Mouse (Mus musculus) CH12.LX (cell line): ENCODE data around the gene Rccd1. TPM values are rescaled to one million over a fixed set of nuclear protein-coding genes. Genes with fewer than 3 reads are reported as not detected.

Experiments
- DNase-seq: peaks from one replicate; pipeline ENCODE4 v3.0.0-alpha.2; 2013; ENCODE audit errors: extremely low read depth
- H3K27ac ChIP-seq: 2 replicates; pipeline ENCODE4 v1.5.1; 2012; ENCODE audit warnings: low read depth, mild to moderate bottlenecking, control low read depth, moderate library complexity; ENCODE audit not compliant: insufficient read depth
- H3K27me3 ChIP-seq: replicated peaks from 2 replicates; pipeline ENCODE3; 2012; ENCODE audit warnings: inconsistent platforms
- H3K36me3 ChIP-seq, 2 experiments: replicated peaks in 1 of 2; 2 replicates each; pipeline versions ENCODE3 to v1.6.1; 2012; ENCODE audit warnings: inconsistent platforms in 1 of 2, low read length in 1 of 2, mild to moderate bottlenecking in 1 of 2, mixed read lengths in 1 of 2, moderate library complexity in 1 of 2; ENCODE audit not compliant: control insufficient read depth in 1 of 2, insufficient read depth in 1 of 2
- H3K4me1 ChIP-seq, 2 experiments: 2 replicates each; pipeline ENCODE4 v1.6.1; 2012; ENCODE audit warnings: inconsistent platforms in 1 of 2, moderate library complexity in 1 of 2; ENCODE audit not compliant: insufficient read depth in 2 of 2, control insufficient read depth in 1 of 2
- H3K4me2 ChIP-seq: 2 replicates; pipeline ENCODE4 v1.6.1; 2012; ENCODE audit warnings: low read depth, mild to moderate bottlenecking, control low read depth; ENCODE audit not compliant: poor library complexity, insufficient read depth, severe bottlenecking
- H3K4me3 ChIP-seq, 3 experiments: fragments of 150-350 bp in 1 of 3; sonication (generic) in 1 of 3; replicated peaks in 1 of 3; 2 replicates each; pipeline versions ENCODE3 to v1.5.1; 2011 to 2012; ENCODE audit warnings: low read depth in 2 of 3, low read length in 2 of 3, mild to moderate bottlenecking in 2 of 3, moderate library complexity in 2 of 3, control low read depth in 1 of 3, improper control_type of control experiment in 1 of 3, inconsistent platforms in 1 of 3, mixed read lengths in 1 of 3; ENCODE audit not compliant: poor library complexity in 1 of 3
- H3K79me2 ChIP-seq: replicated peaks from 2 replicates; pipeline ENCODE4 v1.6.1; 2012; ENCODE audit warnings: mild to moderate bottlenecking, moderate library complexity; ENCODE audit not compliant: control insufficient read depth, poor library complexity, insufficient read depth, severe bottlenecking; ENCODE audit errors: extremely low read depth
- H3K9ac ChIP-seq: 2 replicates; pipeline ENCODE4 v1.6.1; 2012; ENCODE audit warnings: low read depth, mild to moderate bottlenecking, control low read depth, moderate library complexity; ENCODE audit not compliant: insufficient read depth
- H3K9me3 ChIP-seq: replicated peaks from 2 replicates; pipeline ENCODE3; 2012; ENCODE audit warnings: low read length, inconsistent platforms, mixed read lengths
- CHD1 ChIP-seq: IDR thresholded peaks from 2 replicates; pipeline ENCODE4 v1.6.1; 2012; ENCODE audit warnings: low read depth, low read length, improper control_type of control experiment, inconsistent platforms
- CTCF ChIP-seq, 2 experiments: IDR thresholded peaks in 1 of 2; conservative IDR thresholded peaks in 1 of 2; 2 replicates each; pipeline ENCODE4 v1.5.1; 2011 to 2012; ENCODE audit warnings: low read depth in 2 of 2, low read length in 2 of 2, improper control_type of control experiment in 1 of 2, inconsistent platforms in 1 of 2, mild to moderate bottlenecking in 1 of 2, moderate library complexity in 1 of 2
- E2F4 ChIP-seq: IDR thresholded peaks from 2 replicates; pipeline ENCODE4 v1.6.1; 2011; ENCODE audit warnings: low read depth, low read length, improper control_type of control experiment; ENCODE audit not compliant: insufficient replicate concordance
- EP300 ChIP-seq: IDR thresholded peaks from 2 replicates; pipeline ENCODE4 v1.6.1; 2011; ENCODE audit warnings: low read length, improper control_type of control experiment
- ETS1 ChIP-seq: conservative IDR thresholded peaks from 2 replicates; pipeline ENCODE4 v1.6.1; 2012; ENCODE audit warnings: low read depth, mild to moderate bottlenecking, inconsistent platforms, low read length, improper control_type of control experiment, moderate library complexity
- GABPA ChIP-seq: IDR thresholded peaks from 2 replicates; pipeline ENCODE4 v1.6.1; 2012; ENCODE audit warnings: low read depth, low read length, improper control_type of control experiment, inconsistent platforms; ENCODE audit not compliant: insufficient replicate concordance
- HCFC1 ChIP-seq: IDR thresholded peaks from 2 replicates; pipeline ENCODE4 v1.6.1; 2012; ENCODE audit warnings: low read depth, mild to moderate bottlenecking, inconsistent platforms, low read length, improper control_type of control experiment
- JUN ChIP-seq: IDR thresholded peaks from 2 replicates; pipeline ENCODE4 v1.6.1; 2011; ENCODE audit warnings: low read depth, mild to moderate bottlenecking, low read length, improper control_type of control experiment, moderate library complexity; ENCODE audit not compliant: insufficient read depth
- JUND ChIP-seq: conservative IDR thresholded peaks from 2 replicates; pipeline ENCODE4 v1.6.1; 2011; ENCODE audit warnings: low read depth, low read length, improper control_type of control experiment
- KAT2A ChIP-seq: IDR thresholded peaks from 2 replicates; pipeline ENCODE4 v1.6.1; 2012; ENCODE audit warnings: low read length, improper control_type of control experiment, inconsistent platforms; ENCODE audit not compliant: insufficient replicate concordance
- MAFK ChIP-seq: IDR thresholded peaks from 2 replicates; pipeline ENCODE4 v1.6.1; 2011; ENCODE audit warnings: low read length, improper control_type of control experiment; ENCODE audit not compliant: insufficient replicate concordance
- MAZ ChIP-seq: IDR thresholded peaks from 2 replicates; pipeline ENCODE4 v1.6.1; 2012; ENCODE audit warnings: low read depth, mild to moderate bottlenecking, inconsistent platforms, low read length, improper control_type of control experiment, moderate library complexity
- MEF2A ChIP-seq: IDR thresholded peaks from 2 replicates; pipeline ENCODE4 v1.6.1; 2014; ENCODE audit warnings: low read depth, mild to moderate bottlenecking, inconsistent platforms, low read length, improper control_type of control experiment, borderline replicate concordance
- MXI1 ChIP-seq: IDR thresholded peaks from 2 replicates; pipeline ENCODE4 v1.6.1; 2011; ENCODE audit warnings: mild to moderate bottlenecking, low read depth, low read length, improper control_type of control experiment
- MYC ChIP-seq: IDR thresholded peaks from 2 replicates; pipeline ENCODE4 v1.6.1; 2011; ENCODE audit warnings: low read depth, mild to moderate bottlenecking, improper control_type of control experiment, low read length
- NELFE ChIP-seq: IDR thresholded peaks from 2 replicates; pipeline ENCODE4 v1.6.1; 2011; ENCODE audit warnings: low read depth, low read length, improper control_type of control experiment
- NRF1 ChIP-seq: IDR thresholded peaks from 2 replicates; pipeline ENCODE4 v1.6.1; 2014; ENCODE audit warnings: low read depth, mild to moderate bottlenecking, inconsistent platforms, low read length, improper control_type of control experiment, moderate library complexity
- PAX5 ChIP-seq: IDR thresholded peaks from 2 replicates; pipeline ENCODE4 v1.6.1; 2012; ENCODE audit warnings: low read length, inconsistent platforms, mixed read lengths
- POLR2A ChIP-seq: IDR thresholded peaks from 2 replicates; pipeline ENCODE4 v1.6.1; 2011; ENCODE audit warnings: low read depth, mild to moderate bottlenecking, improper control_type of control experiment, low read length
- RCOR1 ChIP-seq: conservative IDR thresholded peaks from 2 replicates; pipeline ENCODE4 v1.6.1; 2012; ENCODE audit warnings: low read depth, mild to moderate bottlenecking, inconsistent platforms, low read length, improper control_type of control experiment
- SIN3A ChIP-seq: IDR thresholded peaks from 2 replicates; pipeline ENCODE4 v1.6.1; 2012; ENCODE audit warnings: low read length, improper control_type of control experiment, inconsistent platforms
- SMC3 ChIP-seq: IDR thresholded peaks from 2 replicates; pipeline ENCODE4 v1.6.1; 2011; ENCODE audit warnings: low read depth, low read length, improper control_type of control experiment
- TBP ChIP-seq: conservative IDR thresholded peaks from 2 replicates; pipeline ENCODE4 v1.6.1; 2011; ENCODE audit warnings: low read depth, low read length, improper control_type of control experiment
- TCF12 ChIP-seq: IDR thresholded peaks from 2 replicates; pipeline ENCODE4 v1.6.1; 2014; ENCODE audit warnings: low read depth, mild to moderate bottlenecking, inconsistent platforms, low read length, improper control_type of control experiment
- UBTF ChIP-seq: IDR thresholded peaks from 2 replicates; pipeline ENCODE4 v1.6.1; 2012; ENCODE audit warnings: low read depth, mild to moderate bottlenecking, inconsistent platforms, low read length, improper control_type of control experiment, moderate library complexity
- USF1 ChIP-seq: IDR thresholded peaks from 2 replicates; pipeline ENCODE4 v1.6.1; 2014; ENCODE audit warnings: low read depth, mild to moderate bottlenecking, inconsistent platforms, low read length, improper control_type of control experiment
- USF2 ChIP-seq: conservative IDR thresholded peaks from 2 replicates; pipeline ENCODE4 v1.6.1; 2011; ENCODE audit warnings: low read depth, low read length, improper control_type of control experiment
- ZC3H11A ChIP-seq: IDR thresholded peaks from 2 replicates; pipeline ENCODE4 v1.6.1; 2012; ENCODE audit warnings: low read depth, mild to moderate bottlenecking, inconsistent platforms, low read length, improper control_type of control experiment
- ZKSCAN1 ChIP-seq: IDR thresholded peaks from 2 replicates; pipeline ENCODE4 v1.6.1; 2012; ENCODE audit warnings: low read depth, inconsistent platforms, low read length, improper control_type of control experiment, borderline replicate concordance
- ZMIZ1 ChIP-seq: IDR thresholded peaks from 2 replicates; pipeline ENCODE4 v1.6.1; 2012; ENCODE audit warnings: low read depth, mild to moderate bottlenecking, inconsistent platforms, low read length, improper control_type of control experiment
- ZNF384 ChIP-seq: IDR thresholded peaks from 2 replicates; pipeline ENCODE4 v1.6.1; 2012; ENCODE audit warnings: low read depth, low read length, improper control_type of control experiment, inconsistent platforms
- dilution Hi-C: fragments of 300-500 bp; cut with MboI; formaldehyde crosslinking; loops from 2 replicates; pipeline ENCODE4 v1.14.3; 2020; ENCODE audit warnings: low sequenced_read_pairs; ENCODE audit not compliant: extremely low pct_unique_long_range_greater_than_20kb, extremely low pct_ligation_motif_present
- in situ Hi-C: fragments of 300-500 bp; cut with MboI; formaldehyde crosslinking; loops from 3 replicates; pipeline ENCODE4 v1.14.3; 2019; ENCODE audit warnings: low sequenced_read_pairs, low pct_ligation_motif_present, low pct_unique_long_range_greater_than_20kb, mixed read lengths
- polyA plus RNA-seq: library from polyadenylated mRNA; unstranded; fragments of >175 nt; gene quantifications from 2 replicates; pipeline ENCODE4 v1.2.1, GENCODE M21; 2012; ENCODE audit warnings: low read depth; ENCODE audit not compliant: insufficient read length
- total RNA-seq, 2 experiments: library from RNA; depleted of rRNA; stranded (reverse); fragments of 300-350 nt in 1 of 2; fragments of >200 nt in 1 of 2; gene quantifications; 2 replicates each; pipeline ENCODE4 v1.2.3; 2012 to 2014

The Rccd1 gene
- total and polyA plus RNA-seq, 3 experiments: 17.4 to 18.5 (median 18.3) TPM

GRCm38 (mm10) chr7:80246859-80247258 is 77.4 kb downstream of the Rccd1 start:
- no peak for TF ChIP-seq SMC3
- TF ChIP-seq ETS1: no peak
- 0 out of 2 replicates have a peak, but pooled peaks have one; percentile 2 for TF ChIP-seq NELFE
- Histone ChIP-seq H3K79me2 (no peaks in the 10 kb centered on the region), H3K27ac (no peak overlapping the region), H3K27me3 (peaks cover 9% of the 10 kb centered on the region), H3K4me2 (no peak overlapping the region), H3K4me1 (peaks cover 0 to 6% of the 10 kb centered on the region in 2 experiments; a peak in 1 of 4 replicates), H3K9me3 (peaks cover 4% of the 10 kb centered on the region), H3K4me3 (no peak overlapping the region), H3K9ac (no peak overlapping the region), H3K36me3 (no peaks in the 10 kb centered on the region)
- dilution Hi-C loops: no loop called here
- DNase-seq: no peak
- in situ Hi-C loops: no loop called here

DNA sequence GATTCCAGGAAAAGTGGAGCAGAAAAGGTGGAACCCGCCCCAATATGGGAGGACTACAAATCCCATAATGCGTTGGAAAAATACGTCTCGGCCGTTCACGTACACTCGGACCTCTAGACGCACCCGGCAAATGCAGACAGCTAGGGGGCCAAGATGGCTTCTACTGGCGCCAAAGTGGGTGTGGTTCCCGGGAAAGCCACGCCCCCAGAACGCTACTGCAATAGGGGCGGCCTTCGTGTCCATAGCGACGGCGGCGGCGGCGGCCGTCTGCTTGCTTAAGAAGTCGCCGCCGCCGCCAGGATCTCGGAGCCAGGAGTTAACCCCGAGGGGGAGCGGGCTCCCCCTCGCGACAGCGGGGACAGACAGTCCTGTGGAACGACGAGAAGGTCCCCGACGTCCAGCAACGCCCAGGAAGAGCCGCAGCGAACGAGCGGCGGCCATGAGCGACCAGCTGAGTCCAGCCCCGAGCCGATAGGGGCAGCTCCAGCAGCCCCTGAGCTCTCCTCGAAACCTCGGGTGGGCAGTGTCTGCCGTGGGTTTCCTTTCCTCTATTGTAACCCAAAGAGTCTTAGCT is 78.0 kb downstream of the Rccd1 start, which contains the start of gene Ttll13:
Ttll13 (plus strand) TSS at position 229 of the 574 bp plus-strand sequence.
- peaks cover 4% of the 10 kb centered on the region for H3K9me3 ChIP-seq
- H3K4me3 ChIP-seq: peak within 1 kb of the TSS; percentile 42 to 56 (median 56)
- H3K27me3 ChIP-seq: peaks cover 9% of the 10 kb centered on the region
- H3K4me2 ChIP-seq: peak within 1 kb of the TSS; percentile 68
- peaks cover 0 to 2% of the 10 kb centered on the region in 2 experiments for H3K36me3 ChIP-seq
- H3K79me2 ChIP-seq: no peaks in the 10 kb centered on the region
- dilution Hi-C loops (no loop called here), in situ Hi-C loops (no loop called here)
- peak within 1 kb of the TSS; percentile 49 for H3K9ac ChIP-seq
- DNase-seq: peak; percentile 97
- H3K27ac ChIP-seq: no peak within 1 kb of the TSS
- H3K4me1 ChIP-seq: peaks cover 0 to 6% of the 10 kb centered on the region in 2 experiments; a peak in 1 of 4 replicates
- TF ChIP-seq ZMIZ1 (no peak), USF2 (no peak), JUND (no peak), MAZ (0 out of 2 replicates have a peak, but pooled peaks have one; percentile 36), ETS1 (no peak), JUN (no peak), MEF2A (no peak), NELFE (no peak), MAFK (no peak), NRF1 (peak; percentile 41; the same call in 1 of the 2 replicates), E2F4 (peak; percentile 78; the same call in 1 of the 2 replicates), ZC3H11A (no peak), POLR2A (peak; percentile 47), USF1 (no peak), RCOR1 (0 out of 2 replicates have a peak, but pooled peaks have one; percentile 39), ZKSCAN1 (no peak), CHD1 (no peak), PAX5 (no peak), GABPA (peak; percentile 16; the same call in 1 of the 2 replicates), ZNF384 (no peak), SIN3A (no peak), TBP (no peak), EP300 (no peak), MXI1 (peak; percentile 65), UBTF (no peak), TCF12 (no peak), SMC3 (peak; percentile 47), CTCF (conservative IDR thresholded peaks at IDR 0.05 in 1 of 2, IDR thresholded peaks at IDR 0.05 in 1 of 2; ENCODE audit: low read depth in 2 of 2, low read length in 2 of 2) (peak in 1 of 2 experiments; percentile 56; a peak in 2 of 4 replicates), MYC (0 out of 2 replicates have a peak, but pooled peaks have one; percentile 42), KAT2A (peak; percentile 76; the same call in 1 of the 2 replicates), HCFC1 (peak; percentile 96)
